Mouse (Mus musculus) stomach, embryonic 16.5 days (tissue): ENCODE data around the gene Gpr153. TPM values are rescaled to one million over a fixed set of nuclear protein-coding genes. Genes with fewer than 3 reads are reported as not detected.

Experiments
- ATAC-seq: fragments of 200-750 bp; cut with Nextera tagmentation; 2 replicates; pipeline ENCODE4 v1.8.0; 2017; ENCODE audit warnings: moderate number of reproducible peaks, moderate TSS enrichment; ENCODE audit not compliant: insufficient read depth, low FRiP score
- H3K27ac ChIP-seq: fragments of 300-500 bp; sonication (generic); 2 replicates; pipeline ENCODE4 v1.5.1; 2014; ENCODE audit warnings: low read length
- H3K27me3 ChIP-seq: fragments of 300-500 bp; sonication (generic); 2 replicates; pipeline ENCODE4 v1.6.1; 2014; ENCODE audit warnings: low read length, control low read depth, mixed read lengths; ENCODE audit not compliant: control insufficient read depth, insufficient read depth
- H3K36me3 ChIP-seq: fragments of 300-500 bp; sonication (generic); 2 replicates; pipeline ENCODE4 v1.6.1; 2014; ENCODE audit warnings: low read length; ENCODE audit not compliant: control insufficient read depth, insufficient read depth
- H3K4me1 ChIP-seq: fragments of 300-500 bp; sonication (generic); 2 replicates; pipeline ENCODE4 v1.6.1; 2014; ENCODE audit warnings: low read length, control low read depth, mixed read lengths; ENCODE audit not compliant: control insufficient read depth, insufficient read depth
- H3K4me2 ChIP-seq: fragments of 300-500 bp; sonication (generic); 2 replicates; pipeline ENCODE4 v1.6.1; 2014; ENCODE audit warnings: low read depth, low read length, mixed read lengths
- H3K4me3 ChIP-seq: fragments of 300-500 bp; sonication (generic); replicated peaks from 2 replicates; pipeline ENCODE4 v1.5.1; 2014; ENCODE audit warnings: mild to moderate bottlenecking, low read length
- H3K9ac ChIP-seq: fragments of 300-500 bp; sonication (generic); 2 replicates; pipeline ENCODE4 v1.6.1; 2014; ENCODE audit warnings: low read length
- H3K9me3 ChIP-seq: fragments of 300-500 bp; sonication (generic); replicated peaks from 2 replicates; pipeline ENCODE4 v1.6.1; 2016; ENCODE audit warnings: low read length, control low read depth; ENCODE audit not compliant: control insufficient read depth
- WGBS: fragments of 180-500 bp; shearing (Covaris S2); extraction: QIAGEN DNeasy Blood & Tissue Kit; methylation state at CpG from one replicate; pipeline ENCODE4 v1.1.7; 2014; 5-methylcytosine and 5-hydroxymethylcytosine counted together
- polyA plus RNA-seq: library from polyadenylated mRNA; unstranded; fragments of >200 nt; fragmentation: Nextera tagmentation; extraction: Ambion mirVana; gene quantifications from 2 replicates; pipeline ENCODE4 v1.2.1, GENCODE M21; 2015

Gene Gpr153
- polyA plus RNA-seq, 1 experiment from 2014 or later: 6.0 TPM

DNA sequence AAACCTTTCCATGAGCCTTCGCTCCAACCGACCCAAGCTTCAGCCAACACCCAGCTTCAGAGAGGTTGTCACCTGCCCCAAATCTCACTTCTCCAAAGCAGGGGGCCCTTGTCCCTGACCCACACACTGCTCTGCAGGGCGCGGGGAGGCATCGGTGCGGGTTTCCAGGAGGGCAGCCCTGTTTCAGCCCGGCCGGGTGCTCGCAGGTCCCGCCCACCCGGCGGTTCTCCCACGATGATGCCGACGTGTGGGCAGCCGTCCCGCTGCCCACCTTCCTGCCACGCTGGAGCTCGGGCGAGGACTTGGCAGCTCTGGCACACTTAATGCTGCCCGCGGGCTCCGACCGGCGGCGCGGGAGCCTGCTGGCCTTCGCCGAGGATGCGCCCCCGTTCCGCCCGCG is 8.7 kb downstream of the Gpr153 start:
- Histone ChIP-seq H3K4me1 (peaks cover 18% of the 10 kb centered on the region; the same call in 1 of the 2 replicates), H3K4me3 (peak overlapping the region; percentile 33), H3K4me2 (peak overlapping the region; percentile 51), H3K36me3 (no peaks in the 10 kb centered on the region), H3K9ac (peak overlapping the region; percentile 39), H3K27ac (no peak overlapping the region), H3K9me3 (no peaks in the 10 kb centered on the region), H3K27me3 (peaks cover 62% of the 10 kb centered on the region)
- ATAC-seq: no peak
- WGBS: 21% methylated on average over 34 of the region's 34 CpGs

GRCm38 (mm10) chr4:152283186-152283950 is 9.3 kb downstream of the Gpr153 start:
- H3K4me2 ChIP-seq: peak overlapping the region; percentile 51
- ATAC-seq: peak; percentile 85
- H3K9ac ChIP-seq: peak overlapping the region; percentile 39
- peak overlapping the region; percentile 33 for H3K4me3 ChIP-seq
- no peak overlapping the region for H3K27ac ChIP-seq
- no peaks in the 10 kb centered on the region for H3K9me3 ChIP-seq
- peaks cover 69% of the 10 kb centered on the region for H3K27me3 ChIP-seq
- WGBS: 5% methylated on average over 70 of the region's 70 CpGs
- H3K4me1 ChIP-seq: peaks cover 18% of the 10 kb centered on the region; the same call in 1 of the 2 replicates
- H3K36me3 ChIP-seq: no peaks in the 10 kb centered on the region

DNA sequence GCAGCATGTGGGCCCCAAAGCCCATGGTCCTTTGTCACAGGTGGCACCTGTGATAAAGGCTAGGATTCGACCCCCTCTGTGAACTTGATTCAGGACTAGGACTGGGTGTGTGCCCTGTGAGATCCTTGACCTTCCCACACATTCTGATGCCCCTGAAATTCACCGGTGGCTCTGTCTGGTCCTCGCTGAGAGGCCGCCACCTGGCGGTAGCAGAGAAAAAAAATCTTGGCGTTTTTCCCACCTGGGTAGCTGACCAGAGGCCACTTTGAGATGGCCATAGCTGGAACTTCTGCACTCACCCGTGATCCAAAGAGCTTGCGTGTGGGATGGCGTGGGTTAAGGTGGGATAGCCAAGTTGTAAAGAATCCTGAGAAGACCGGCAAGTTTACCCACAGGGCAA is 11.5 kb downstream of the Gpr153 start:
- no peak overlapping the region for H3K4me3 ChIP-seq
- H3K36me3 ChIP-seq: no peaks in the 10 kb centered on the region
- H3K9ac ChIP-seq: no peak overlapping the region
- peaks cover 79% of the 10 kb centered on the region for H3K27me3 ChIP-seq
- H3K27ac ChIP-seq: no peak overlapping the region
- ATAC-seq: no peak
- H3K4me2 ChIP-seq: no peak overlapping the region
- H3K9me3 ChIP-seq: no peaks in the 10 kb centered on the region
- WGBS: 2% methylated on average over 10 of the region's 10 CpGs
- peaks cover 25% of the 10 kb centered on the region; the same call in 1 of the 2 replicates for H3K4me1 ChIP-seq

- H3K36me3 ChIP-seq: no peaks in the 10 kb centered on the region
- 3% methylated on average over 32 of the region's 32 CpGs for WGBS
- no peak overlapping the region for H3K27ac ChIP-seq
- peaks cover 28% of the 10 kb centered on the region; the same call in 1 of the 2 replicates for H3K4me1 ChIP-seq
- peak overlapping the region; percentile 42 for H3K4me2 ChIP-seq
- peaks cover 85% of the 10 kb centered on the region for H3K27me3 ChIP-seq
- no peak for ATAC-seq
- H3K9ac ChIP-seq: no peak overlapping the region
- H3K4me3 ChIP-seq: peak overlapping the region; percentile 12; the same call in 1 of the 2 replicates
- H3K9me3 ChIP-seq: no peaks in the 10 kb centered on the region
Observed at GRCm38 (mm10) chr4:152286183-152286582, 12.2 kb downstream of the Gpr153 start.

GRCm38 (mm10) chr4:152286887-152287286 is 12.9 kb downstream of the Gpr153 start:
- no peaks in the 10 kb centered on the region for H3K9me3 ChIP-seq
- no peaks in the 10 kb centered on the region for H3K36me3 ChIP-seq
- no peak overlapping the region for H3K9ac ChIP-seq
- 4% methylated on average over 26 of the region's 26 CpGs for WGBS
- peaks cover 28% of the 10 kb centered on the region; the same call in 1 of the 2 replicates for H3K4me1 ChIP-seq
- H3K27me3 ChIP-seq: peaks cover 85% of the 10 kb centered on the region
- H3K4me3 ChIP-seq: no peak overlapping the region
- H3K27ac ChIP-seq: no peak overlapping the region
- ATAC-seq: no peak
- peak overlapping the region; percentile 42; the same call in 1 of the 2 replicates for H3K4me2 ChIP-seq

GRCm38 (mm10) chr4:152287317-152288120 is 13.5 kb downstream of the Gpr153 start:
- no peak for ATAC-seq

DNA sequence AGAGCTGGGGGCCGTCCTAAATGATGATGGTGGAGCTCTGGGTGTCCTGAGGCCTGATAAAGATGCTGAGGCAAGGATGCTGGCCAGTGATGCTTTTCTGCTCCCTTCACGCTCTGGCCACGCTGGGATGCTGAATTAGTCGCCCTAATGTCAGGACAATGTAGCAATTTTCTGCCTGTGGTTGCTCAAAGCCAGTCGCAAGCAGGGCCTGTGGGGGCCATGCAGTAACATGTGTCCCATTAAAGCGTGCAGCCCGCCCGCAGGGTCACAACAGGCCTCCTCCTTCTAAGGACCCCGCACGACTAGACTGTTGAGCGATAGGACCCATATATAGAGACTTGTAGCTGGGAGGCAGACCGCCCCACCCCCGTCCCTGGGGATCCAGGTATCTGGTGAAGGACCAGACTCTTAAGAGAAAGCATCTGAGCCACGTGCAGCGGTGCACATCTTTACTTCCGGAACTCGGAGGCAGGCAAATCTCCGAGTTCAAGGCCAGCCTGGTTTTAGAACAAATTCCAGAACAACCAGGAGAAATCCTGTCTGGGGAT is 14.4 kb downstream of the Gpr153 start:
- WGBS: 52% methylated on average over 18 of the region's 18 CpGs
- Histone ChIP-seq H3K36me3 (no peaks in the 10 kb centered on the region), H3K4me1 (peaks cover 27% of the 10 kb centered on the region; the same call in 1 of the 2 replicates), H3K9ac (no peak overlapping the region), H3K9me3 (no peaks in the 10 kb centered on the region), H3K27me3 (peaks cover 81% of the 10 kb centered on the region), H3K27ac (no peak overlapping the region), H3K4me3 (no peak overlapping the region), H3K4me2 (no peak overlapping the region)
- ATAC-seq: no peak

More at GRCm38 (mm10) chr4:152287317-152288120, 13.5 kb downstream of the Gpr153 start:
- Histone ChIP-seq H3K27ac (no peak overlapping the region), H3K36me3 (no peaks in the 10 kb centered on the region), H3K4me1 (peaks cover 32% of the 10 kb centered on the region; the same call in 1 of the 2 replicates), H3K9me3 (no peaks in the 10 kb centered on the region), H3K4me2 (no peak overlapping the region), H3K4me3 (no peak overlapping the region), H3K9ac (no peak overlapping the region), H3K27me3 (peaks cover 85% of the 10 kb centered on the region)
- 18% methylated on average over 19 of the region's 19 CpGs for WGBS

DNA sequence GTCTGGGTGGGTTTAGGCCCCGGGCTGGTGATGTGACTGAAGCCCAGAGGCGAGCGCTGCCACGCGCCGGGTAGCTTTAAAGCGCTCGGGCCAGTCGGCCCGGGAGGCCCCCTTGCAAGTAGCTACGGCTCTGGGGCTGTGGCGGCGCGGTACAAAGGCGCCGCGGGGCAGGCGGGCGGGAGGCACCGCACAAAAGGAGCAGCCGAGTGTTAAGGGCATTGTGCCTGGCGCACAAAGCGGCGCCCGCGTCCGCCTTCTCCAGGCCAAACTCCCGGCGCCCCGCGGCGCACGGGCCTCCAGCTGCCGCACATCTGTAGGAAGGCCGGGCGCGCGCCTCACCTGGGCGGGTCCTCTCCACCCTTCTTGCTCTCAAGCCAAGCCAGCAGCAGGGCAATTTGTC is 16.4 kb downstream of the Gpr153 start:
- 1% methylated on average over 39 of the region's 39 CpGs for WGBS
- ATAC-seq: no peak
- no peak overlapping the region for H3K27ac ChIP-seq

More for the DNA sequence above, 16.4 kb downstream of the Gpr153 start:
- Histone ChIP-seq H3K9ac (no peak overlapping the region; the same call in 1 of the 2 replicates), H3K36me3 (no peaks in the 10 kb centered on the region), H3K4me2 (peak overlapping the region; percentile 41), H3K27me3 (peaks cover 65% of the 10 kb centered on the region), H3K4me1 (peaks cover 25% of the 10 kb centered on the region; the same call in 1 of the 2 replicates), H3K9me3 (no peaks in the 10 kb centered on the region), H3K4me3 (peak overlapping the region; percentile 25)
